Mouse (Mus musculus): ENCODE measurements around the gene Sec16a. TPM values are rescaled to one million over a fixed set of nuclear protein-coding genes. Genes with fewer than 3 reads are reported as not detected.

The Sec16a gene
- polyA plus RNA-seq, 1 experiment from 2014 or later = 36.3 TPM

GRCm38 (mm10) chr2:26362991-26363390, 82.0 kb downstream of the Sec16a start:
- ATAC-seq (ENCODE audit: insufficient number of reproducible peaks, low FRiP score, low TSS enrichment, low read depth) = no peak
- H3K4me1 ChIP-seq (ENCODE audit: control insufficient read depth, insufficient read depth, low read length) = no peaks in the 10 kb centered on the region
- no peaks in the 10 kb centered on the region for H3K9me3 ChIP-seq (ENCODE audit: control insufficient read depth, low read length)
- H3K9ac ChIP-seq (ENCODE audit: low read length) = no peak overlapping the region
- no peak overlapping the region for H3K27ac ChIP-seq (replicated peaks; ENCODE audit: low read depth, low read length)
- H3K27me3 ChIP-seq (ENCODE audit: control insufficient read depth, insufficient read depth, low read length) = no peaks in the 10 kb centered on the region
- H3K36me3 ChIP-seq (ENCODE audit: control insufficient read depth, insufficient read depth, low read length) = peaks cover 22% of the 10 kb centered on the region
- 85% methylated on average over 5 of the region's 5 CpGs for WGBS
- no peak overlapping the region for H3K4me2 ChIP-seq (ENCODE audit: low read depth, severe bottlenecking)
- DNase-seq (ENCODE audit: low spot score) = no peak
- no peak overlapping the region for H3K4me3 ChIP-seq (ENCODE audit: low read depth, low read length)

- no peak for ATAC-seq (ENCODE audit: insufficient number of reproducible peaks, low FRiP score, low TSS enrichment, low read depth)
- WGBS = 55% methylated on average over 3 of the region's 3 CpGs
Measured at GRCm38 (mm10) chr2:26360772-26361171, 84.2 kb downstream of the Sec16a start, which contains the start of gene Card9. Gene Card9, minus strand, starts transcription at chr2:26360918.

GRCm38 (mm10) chr2:26359983-26360382, 85.0 kb downstream of the Sec16a start:
- Histone ChIP-seq H3K9me3 (ENCODE audit: control insufficient read depth, low read length) (no peaks in the 10 kb centered on the region), H3K9ac (ENCODE audit: low read length) (no peak overlapping the region), H3K27ac (replicated peaks; ENCODE audit: low read depth, low read length) (0 out of 2 replicates have a peak overlapping the region, but pooled peaks have one; percentile 4), H3K4me3 (ENCODE audit: low read depth, low read length) (no peak overlapping the region), H3K4me1 (ENCODE audit: control insufficient read depth, insufficient read depth, low read length) (no peaks in the 10 kb centered on the region), H3K27me3 (ENCODE audit: control insufficient read depth, insufficient read depth, low read length) (no peaks in the 10 kb centered on the region), H3K36me3 (ENCODE audit: control insufficient read depth, insufficient read depth, low read length) (peaks cover 13% of the 10 kb centered on the region), H3K4me2 (ENCODE audit: low read depth, severe bottlenecking) (no peak overlapping the region)
- no peak for DNase-seq (ENCODE audit: low spot score)
- 88% methylated on average over 6 of the region's 6 CpGs for WGBS
- no peak for ATAC-seq (ENCODE audit: insufficient number of reproducible peaks, low FRiP score, low TSS enrichment, low read depth)

More at GRCm38 (mm10) chr2:26360772-26361171, 84.2 kb downstream of the Sec16a start, which contains the start of gene Card9:
- H3K27me3 ChIP-seq (ENCODE audit: control insufficient read depth, insufficient read depth, low read length) = no peaks in the 10 kb centered on the region
- no peaks in the 10 kb centered on the region for H3K4me1 ChIP-seq (ENCODE audit: control insufficient read depth, insufficient read depth, low read length)
- H3K27ac ChIP-seq (replicated peaks; ENCODE audit: low read depth, low read length) = 0 out of 2 replicates have a peak within 1 kb of the TSS, but pooled peaks have one; percentile 4
- H3K4me3 ChIP-seq (ENCODE audit: low read depth, low read length) = no peak within 1 kb of the TSS
- no peak for DNase-seq (ENCODE audit: low spot score)
- H3K9ac ChIP-seq (ENCODE audit: low read length) = no peak within 1 kb of the TSS
- no peak within 1 kb of the TSS for H3K4me2 ChIP-seq (ENCODE audit: low read depth, severe bottlenecking)
- no peaks in the 10 kb centered on the region for H3K9me3 ChIP-seq (ENCODE audit: control insufficient read depth, low read length)
- peaks cover 20% of the 10 kb centered on the region for H3K36me3 ChIP-seq (ENCODE audit: control insufficient read depth, insufficient read depth, low read length)

Small RNAs within 50 kb of the gene (microRNA-seq; reads per million reads assigned to microRNA genes)
- gene Mir6996 = not detected

Other genes with a start within 250 kb of the Sec16a start
- gene Lhx3, start 236.9 kb downstream of the Sec16a start, polyA plus RNA-seq (2014; fragmentation: Nextera tagmentation; extraction: Ambion mirVana) = 0.09 TPM in 1 of 2 replicates, not detected in the other
- 12.0 and 13.9 TPM in 2 replicates for gene Qsox2, start 207.7 kb downstream of the Sec16a start, polyA plus RNA-seq (2014; fragmentation: Nextera tagmentation; extraction: Ambion mirVana)
- not detected in 2 replicates for gene Ccdc187, start 150.7 kb downstream of the Sec16a start, polyA plus RNA-seq (2014; fragmentation: Nextera tagmentation; extraction: Ambion mirVana)
- 37.4 and 47.1 TPM in 2 replicates for gene Gpsm1, start 129.7 kb downstream of the Sec16a start, polyA plus RNA-seq (2014; fragmentation: Nextera tagmentation; extraction: Ambion mirVana)
- 31.0 and 31.6 TPM in 2 replicates for gene Dnlz, start 93.1 kb downstream of the Sec16a start, polyA plus RNA-seq (2014; fragmentation: Nextera tagmentation; extraction: Ambion mirVana)
- 1.0 and 1.1 TPM in 2 replicates for gene Card9, start 84.3 kb downstream of the Sec16a start, polyA plus RNA-seq (2014; fragmentation: Nextera tagmentation; extraction: Ambion mirVana)
- gene Snapc4, start 64.6 kb downstream of the Sec16a start, polyA plus RNA-seq (2014; fragmentation: Nextera tagmentation; extraction: Ambion mirVana) = 25.3 and 31.2 TPM in 2 replicates
- gene Entr1, start 55.9 kb downstream of the Sec16a start, polyA plus RNA-seq (2014; fragmentation: Nextera tagmentation; extraction: Ambion mirVana) = 128 and 132 TPM in 2 replicates
- 99.8 and 111 TPM in 2 replicates for gene Pmpca, start 55.9 kb downstream of the Sec16a start, polyA plus RNA-seq (2014; fragmentation: Nextera tagmentation; extraction: Ambion mirVana)
- 24.4 and 28.5 TPM in 2 replicates for gene Inpp5e, start 36.0 kb downstream of the Sec16a start, polyA plus RNA-seq (2014; fragmentation: Nextera tagmentation; extraction: Ambion mirVana)
- 14.5 and 15.0 TPM in 2 replicates for gene Notch1, start 71.4 kb upstream of the Sec16a start, polyA plus RNA-seq (2014; fragmentation: Nextera tagmentation; extraction: Ambion mirVana)
- 68.1 and 72.2 TPM in 2 replicates for gene Egfl7, start 134.8 kb upstream of the Sec16a start, polyA plus RNA-seq (2014; fragmentation: Nextera tagmentation; extraction: Ambion mirVana)
- gene Gm20532, start 141.4 kb upstream of the Sec16a start, polyA plus RNA-seq (2014; fragmentation: Nextera tagmentation; extraction: Ambion mirVana) = 0.27 TPM in 1 of 2 replicates, not detected in the other
- gene Agpat2, start 159.2 kb upstream of the Sec16a start, polyA plus RNA-seq (2014; fragmentation: Nextera tagmentation; extraction: Ambion mirVana) = 12.2 and 12.8 TPM in 2 replicates
- gene Fam69b, start 183.2 kb upstream of the Sec16a start, polyA plus RNA-seq (2014; fragmentation: Nextera tagmentation; extraction: Ambion mirVana) = 42.4 and 45.1 TPM in 2 replicates
- gene Lcn4, start 226.1 kb upstream of the Sec16a start, polyA plus RNA-seq (2014; fragmentation: Nextera tagmentation; extraction: Ambion mirVana) = not detected in 2 replicates

Data from limb, embryonic 11.5 days (tissue).